Mouse (Mus musculus): ENCODE data around the gene Rbm5.

Rbm5 gene

GRCm38 (mm10) chr9:107701594-107701993 is 69.2 kb downstream of the Rbm5 start:
- DNase-seq (ENCODE audit: low spot score in 2 of 2): peak; percentile 55 to 73

GRCm38 (mm10) chr9:107700114-107700571 is 70.7 kb downstream of the Rbm5 start:
- peak; percentile 39 to 48 for DNase-seq (ENCODE audit: low spot score in 2 of 2)

GRCm38 (mm10) chr9:107699376-107699980 is 71.3 kb downstream of the Rbm5 start:
- DNase-seq (ENCODE audit: low spot score in 2 of 2): no peak

- no peak for DNase-seq (ENCODE audit: low spot score in 2 of 2)
Measured at GRCm38 (mm10) chr9:107698611-107699190, 72.1 kb downstream of the Rbm5 start.

- no peak for DNase-seq (ENCODE audit: low spot score in 2 of 2)
Measured at GRCm38 (mm10) chr9:107697811-107698521, 72.8 kb downstream of the Rbm5 start.

- peak; percentile 35 to 55 for DNase-seq (ENCODE audit: low spot score in 2 of 2)
Measured at GRCm38 (mm10) chr9:107696845-107697610, 73.8 kb downstream of the Rbm5 start.

- no peak for DNase-seq (ENCODE audit: low spot score in 2 of 2)
Measured at GRCm38 (mm10) chr9:107696106-107696479, 74.7 kb downstream of the Rbm5 start.

- no peak for DNase-seq (ENCODE audit: low spot score in 2 of 2)
Measured at GRCm38 (mm10) chr9:107695441-107696105, 75.2 kb downstream of the Rbm5 start.

GRCm38 (mm10) chr9:107694627-107695026 is 76.2 kb downstream of the Rbm5 start:
- no peak for DNase-seq (ENCODE audit: low spot score in 2 of 2)

- DNase-seq (ENCODE audit: low spot score in 2 of 2): no peak
Measured at GRCm38 (mm10) chr9:107693433-107693987, 77.3 kb downstream of the Rbm5 start.

- DNase-seq (ENCODE audit: low spot score in 2 of 2): no peak
Measured at GRCm38 (mm10) chr9:107692785-107693184, 78.0 kb downstream of the Rbm5 start.

- no peak for DNase-seq (ENCODE audit: low spot score in 2 of 2)
Measured at GRCm38 (mm10) chr9:107690391-107690790, 80.4 kb downstream of the Rbm5 start.

Measured in heart, adult 9 months (tissue).